Mouse (Mus musculus): ENCODE measurements around the gene Prss27.

GRCm38 (mm10) chr17:24012921-24013320 lies 25.0 kb upstream of the Prss27 start:
- TF ChIP-seq CTCF (IDR thresholded peaks at IDR 0.05; ENCODE audit: control insufficient read depth, insufficient read depth, low read length) (no peak), POLR2A (IDR thresholded peaks at IDR 0.05; ENCODE audit: borderline replicate concordance, control insufficient read depth, low read depth, low read length) (no peak)

Measured in bone marrow, adult 2 months (tissue).